Mouse (Mus musculus) stomach, postnatal 0 days (tissue): ENCODE results near the gene Camk1. TPM values are rescaled to one million over a fixed set of nuclear protein-coding genes. Genes with fewer than 3 reads are reported as not detected.

Experiments
- ATAC-seq: fragments of 200-750 bp; cut with Nextera tagmentation; 2 replicates; pipeline ENCODE4 v1.8.0; 2017; ENCODE audit not compliant: low FRiP score, low TSS enrichment
- DNase-seq: peaks from one replicate; pipeline ENCODE4 v3.0.0-alpha.2; 2016; ENCODE audit warnings: low spot score
- H3K27ac ChIP-seq: fragments of 300-500 bp; sonication (generic); replicated peaks from 2 replicates; pipeline ENCODE4 v1.5.1; 2014; ENCODE audit warnings: mild to moderate bottlenecking, control low read depth
- H3K27me3 ChIP-seq: fragments of 300-500 bp; sonication (generic); 2 replicates; pipeline ENCODE4 v1.6.1; 2014; ENCODE audit warnings: low read length; ENCODE audit not compliant: control insufficient read depth, insufficient read depth
- H3K36me3 ChIP-seq: fragments of 300-500 bp; sonication (generic); 2 replicates; pipeline ENCODE4 v1.6.1; 2014; ENCODE audit warnings: low read length, mixed read lengths; ENCODE audit not compliant: control insufficient read depth, insufficient read depth
- H3K4me1 ChIP-seq: fragments of 300-500 bp; sonication (generic); replicated peaks from 2 replicates; pipeline ENCODE4 v1.6.1; 2014; ENCODE audit warnings: antibody characterized with exemption; ENCODE audit not compliant: control insufficient read depth, insufficient read depth
- H3K4me2 ChIP-seq: fragments of 300-500 bp; sonication (generic); replicated peaks from 2 replicates; pipeline ENCODE4 v1.6.1; 2014; ENCODE audit warnings: low read depth, mild to moderate bottlenecking, control low read depth, moderate library complexity
- H3K4me3 ChIP-seq: fragments of 300-500 bp; sonication (generic); 2 replicates; pipeline ENCODE4 v1.5.1; 2014; ENCODE audit warnings: low read depth, low read length, control low read depth
- H3K9ac ChIP-seq: fragments of 300-500 bp; sonication (generic); 2 replicates; pipeline ENCODE4 v1.6.1; 2014; ENCODE audit warnings: mild to moderate bottlenecking, low read length, control low read depth, mixed read lengths
- H3K9me3 ChIP-seq: fragments of 300-500 bp; sonication (generic); 2 replicates; pipeline ENCODE4 v1.6.1; 2016; ENCODE audit warnings: low read length; ENCODE audit not compliant: control insufficient read depth
- CTCF ChIP-seq: IDR thresholded peaks from 2 replicates; pipeline ENCODE4 v1.5.1; 2016; ENCODE audit warnings: antibody characterized with exemption, low read depth, mild to moderate bottlenecking, moderate library complexity
- EP300 ChIP-seq: optimal IDR thresholded peaks from 2 replicates; pipeline ENCODE3; 2016; ENCODE audit warnings: antibody characterized with exemption
- WGBS: fragments of 180-500 bp; shearing (Covaris S2); extraction: QIAGEN DNeasy Blood & Tissue Kit; methylation state at CpG from one replicate; pipeline ENCODE4 v1.1.7; 2014; 5-methylcytosine and 5-hydroxymethylcytosine counted together
- polyA plus RNA-seq: library from polyadenylated mRNA; unstranded; fragments of >200 nt; fragmentation: Nextera tagmentation; extraction: Ambion mirVana; gene quantifications from 2 replicates; pipeline ENCODE4 v1.2.1, GENCODE M21; 2015

The Camk1 gene
- polyA plus RNA-seq, 1 experiment from 2014 or later: 52.9 TPM

DNA sequence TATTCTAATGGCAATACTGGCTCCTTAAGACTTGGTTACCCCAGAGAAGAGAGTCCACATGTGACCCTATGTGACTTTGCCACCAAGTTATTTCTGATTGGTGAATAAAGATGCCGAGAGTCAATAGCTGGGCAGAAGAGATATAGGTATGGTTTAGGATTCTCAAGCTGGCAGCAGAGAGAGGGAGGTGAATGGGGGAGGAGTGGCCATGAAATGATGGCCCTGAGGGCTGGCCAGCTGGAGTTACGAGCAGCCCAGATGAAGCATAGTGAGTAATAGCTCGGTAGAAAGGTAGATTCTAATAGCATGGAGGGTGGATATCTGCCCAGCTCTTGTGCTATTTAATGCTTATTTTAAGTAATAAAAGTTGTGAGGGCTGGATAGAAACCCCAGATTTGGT is 9.0 kb upstream of the Camk1 start:
- Histone ChIP-seq H3K27ac (no peak overlapping the region), H3K36me3 (no peaks in the 10 kb centered on the region), H3K27me3 (no peaks in the 10 kb centered on the region), H3K9ac (no peak overlapping the region), H3K9me3 (no peaks in the 10 kb centered on the region), H3K4me2 (no peak overlapping the region), H3K4me1 (no peaks in the 10 kb centered on the region), H3K4me3 (no peak overlapping the region)
- TF ChIP-seq EP300 (no peak), CTCF (no peak)
- no peak for DNase-seq
- ATAC-seq: no peak
- 76% methylated on average over 3 of the region's 3 CpGs for WGBS

DNA sequence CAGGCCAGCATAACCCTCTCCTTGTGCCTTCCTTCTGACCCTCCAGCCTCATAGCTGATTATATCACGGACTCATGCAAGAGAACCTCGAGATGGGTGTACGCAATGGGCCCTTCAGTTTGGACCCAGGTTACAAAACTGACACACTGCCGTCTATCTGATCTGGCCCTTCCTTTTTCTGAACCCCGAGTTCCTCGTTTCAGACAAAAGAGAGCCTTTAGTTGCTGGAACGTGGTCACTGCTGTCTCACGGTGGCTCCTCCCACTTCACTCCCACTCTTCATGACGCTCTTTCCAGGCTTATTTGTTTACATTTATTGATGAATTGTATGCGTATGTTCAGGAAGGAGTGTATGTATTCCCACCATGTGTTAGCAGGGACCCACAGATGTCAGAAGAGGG is 7.9 kb upstream of the Camk1 start:
- TF ChIP-seq EP300: no peak
- no peak for TF ChIP-seq CTCF
- Histone ChIP-seq H3K4me3 (no peak overlapping the region), H3K4me1 (no peaks in the 10 kb centered on the region), H3K9ac (no peak overlapping the region), H3K4me2 (no peak overlapping the region), H3K27ac (no peak overlapping the region), H3K9me3 (no peaks in the 10 kb centered on the region), H3K27me3 (no peaks in the 10 kb centered on the region), H3K36me3 (no peaks in the 10 kb centered on the region)
- WGBS: 35% methylated on average over 10 of the region's 10 CpGs
- no peak for ATAC-seq
- no peak for DNase-seq

DNA sequence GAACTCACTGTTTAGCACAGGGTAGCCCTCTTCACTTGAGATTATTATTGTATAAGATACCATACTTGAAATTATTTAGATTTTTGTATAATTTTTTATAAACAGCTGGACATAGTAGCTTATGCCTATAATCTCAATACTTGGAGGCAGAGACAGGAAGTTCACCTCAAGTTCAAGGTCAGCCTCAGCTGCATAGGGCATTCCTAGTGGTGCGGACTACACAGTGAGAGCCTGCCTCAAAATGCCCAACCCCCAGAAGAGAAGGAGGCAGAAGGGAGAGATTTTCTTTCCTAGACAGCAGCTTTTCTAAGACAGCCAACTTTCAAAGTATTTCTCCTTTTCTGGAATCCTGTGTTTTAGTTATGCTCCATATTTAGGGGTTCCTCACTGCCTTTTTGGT is 7.4 kb upstream of the Camk1 start:
- WGBS: 73% methylated on average over 1 of the region's 1 CpGs
- Histone ChIP-seq H3K4me2 (no peak overlapping the region), H3K4me3 (no peak overlapping the region), H3K27ac (no peak overlapping the region), H3K9me3 (no peaks in the 10 kb centered on the region), H3K4me1 (no peaks in the 10 kb centered on the region), H3K27me3 (no peaks in the 10 kb centered on the region), H3K36me3 (no peaks in the 10 kb centered on the region), H3K9ac (no peak overlapping the region)
- no peak for DNase-seq
- TF ChIP-seq CTCF: no peak
- TF ChIP-seq EP300: no peak
- ATAC-seq: no peak

DNA sequence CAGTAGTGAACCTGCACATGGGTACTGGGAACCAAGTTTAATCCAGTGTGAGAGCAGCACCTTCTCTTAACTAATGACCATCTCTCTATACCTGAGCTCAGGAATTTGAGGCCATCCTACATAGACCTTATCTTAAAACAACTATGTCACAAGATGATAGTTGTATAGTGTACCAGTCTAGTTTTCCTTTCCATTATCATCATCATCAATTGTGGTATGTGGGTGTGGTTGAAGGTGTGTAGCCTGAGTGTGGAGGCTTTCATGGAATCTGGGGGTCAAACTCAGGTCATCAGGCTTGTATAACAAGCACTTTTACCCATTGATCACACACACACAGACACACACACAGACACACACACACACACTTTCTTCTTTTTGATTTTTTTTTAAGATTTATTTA is 6.8 kb upstream of the Camk1 start:
- Histone ChIP-seq H3K4me1 (no peaks in the 10 kb centered on the region), H3K9ac (no peak overlapping the region), H3K9me3 (no peaks in the 10 kb centered on the region), H3K4me3 (no peak overlapping the region), H3K27me3 (no peaks in the 10 kb centered on the region), H3K36me3 (no peaks in the 10 kb centered on the region), H3K4me2 (no peak overlapping the region), H3K27ac (no peak overlapping the region)
- ATAC-seq: no peak
- DNase-seq: no peak
- TF ChIP-seq EP300: no peak

DNA sequence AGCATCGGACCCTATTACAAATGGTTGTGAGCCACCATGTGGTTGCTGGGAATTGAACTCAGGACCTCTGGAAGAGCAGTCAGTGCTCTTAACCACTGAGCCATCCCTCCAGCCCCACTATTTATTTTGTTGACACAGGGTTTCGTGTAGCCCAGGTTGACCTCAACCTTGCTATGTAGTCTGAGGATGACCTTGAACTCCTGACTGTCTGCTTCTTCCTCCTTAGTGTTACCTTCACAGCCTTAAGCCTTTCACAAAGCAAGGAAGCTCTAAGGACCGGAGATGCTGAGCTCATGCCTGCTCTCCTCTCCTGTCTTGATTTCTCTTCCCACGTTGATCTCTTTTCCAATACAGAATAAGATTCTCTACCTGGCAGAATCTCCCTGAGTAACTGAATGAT is 3.1 kb upstream of the Camk1 start:
- Histone ChIP-seq H3K4me3 (no peak overlapping the region), H3K36me3 (no peaks in the 10 kb centered on the region), H3K9me3 (no peaks in the 10 kb centered on the region), H3K4me1 (peaks cover 3% of the 10 kb centered on the region; the same call in 1 of the 2 replicates), H3K4me2 (no peak overlapping the region), H3K9ac (no peak overlapping the region), H3K27ac (no peak overlapping the region), H3K27me3 (no peaks in the 10 kb centered on the region)
- TF ChIP-seq CTCF: no peak
- TF ChIP-seq EP300: no peak
- ATAC-seq: no peak
- no peak for DNase-seq
- WGBS: 58% methylated on average over 4 of the region's 4 CpGs

DNA sequence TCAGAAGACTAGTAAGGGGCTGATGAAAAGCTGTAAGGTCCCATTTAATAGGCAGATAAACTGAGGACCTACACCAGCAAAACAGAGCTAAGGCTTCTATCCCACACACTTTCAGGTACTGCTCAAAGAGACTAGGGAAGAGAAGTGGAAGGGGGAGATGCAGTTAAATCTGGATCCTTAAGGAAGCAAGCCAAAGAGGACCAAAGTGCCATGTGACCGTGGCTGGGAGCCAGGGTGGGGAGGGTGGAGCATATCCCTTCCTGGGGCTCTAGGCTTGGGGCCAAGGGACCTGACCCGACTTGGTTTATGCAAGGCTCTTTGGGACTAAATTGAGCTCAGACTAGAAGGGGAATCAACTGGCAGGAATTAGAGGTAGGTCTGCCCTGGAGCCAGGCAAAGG is 537 bp upstream of the Camk1 start:
- peak; percentile 58 for DNase-seq
- H3K9ac ChIP-seq: peak overlapping the region; percentile 83

More for the DNA sequence above, 537 bp upstream of the Camk1 start:
- Histone ChIP-seq H3K27ac (peak overlapping the region; percentile 59; the same call in 1 of the 2 replicates), H3K4me3 (no peak overlapping the region), H3K4me1 (peaks cover 5% of the 10 kb centered on the region; the same call in 1 of the 2 replicates), H3K27me3 (no peaks in the 10 kb centered on the region), H3K36me3 (no peaks in the 10 kb centered on the region), H3K9me3 (no peaks in the 10 kb centered on the region), H3K4me2 (peak overlapping the region; percentile 84; the same call in 1 of the 2 replicates)
- WGBS: 7% methylated on average over 2 of the region's 2 CpGs
- TF ChIP-seq EP300 (no peak), CTCF (no peak)
- ATAC-seq: peak; percentile 18; the same call in 1 of the 2 replicates
